Mouse (Mus musculus): Measurements from ENCODE around the gene Slc39a12. TPM values are rescaled to one million over a fixed set of nuclear protein-coding genes. Genes with fewer than 3 reads are reported as not detected.
A peak's percentile ranks its signal among the peaks of the same experiment; 100 is the strongest.

Gene Slc39a12
- polyA plus RNA-seq, 2 experiments = 0.02 to 0.06 TPM

DNA sequence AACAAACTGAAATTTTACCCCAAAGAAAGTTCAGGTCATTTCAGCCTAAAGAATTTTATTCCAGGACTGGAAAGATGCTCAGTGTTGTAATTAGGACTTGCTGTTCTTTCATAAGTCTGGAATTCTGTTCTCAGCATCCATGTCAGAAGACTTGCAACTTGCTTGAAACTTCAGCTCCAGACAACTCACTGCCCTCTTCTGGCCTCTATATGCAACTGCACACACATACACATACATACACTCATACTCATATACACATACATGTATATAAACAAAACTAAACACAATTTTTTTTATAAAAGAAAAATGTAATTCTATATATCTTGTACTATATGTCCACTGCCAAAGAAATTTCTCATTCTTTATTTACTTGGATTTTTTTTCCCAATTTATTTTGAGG is 14.9 kb downstream of the Slc39a12 start:
- ATAC-seq (ENCODE audit: insufficient read depth) = no peak
- Histone ChIP-seq H3K4me3 (ENCODE audit: insufficient read depth in 1 of 2, low read depth in 2 of 2, low read length in 2 of 2) (no peak overlapping the region), H3K27me3 (ENCODE audit: control insufficient read depth, insufficient read depth, low read length) (no peaks in the 10 kb centered on the region), H3K9ac (replicated peaks) (no peak overlapping the region), H3K36me3 (replicated peaks; ENCODE audit: control insufficient read depth, insufficient read depth, low read depth) (no peaks in the 10 kb centered on the region), H3K9me3 (ENCODE audit: control insufficient read depth, low read length) (no peaks in the 10 kb centered on the region), H3K27ac (no peak overlapping the region), H3K4me1 (replicated peaks; ENCODE audit: control insufficient read depth in 2 of 2, insufficient read depth in 2 of 2, low read length in 1 of 2) (no peaks in the 10 kb centered on the region), H3K4me2 (ENCODE audit: low read depth) (no peak overlapping the region)
- no peak for DNase-seq (ENCODE audit: low read depth in 3 of 3, low spot score in 3 of 3)
- TF ChIP-seq EP300 (IDR thresholded peaks at IDR 0.05; ENCODE audit: low read depth) = no peak
- 0 out of 2 replicates have a peak, but pooled peaks have one; percentile 5 for TF ChIP-seq CTCF (IDR thresholded peaks at IDR 0.05; ENCODE audit: low read depth)

DNA sequence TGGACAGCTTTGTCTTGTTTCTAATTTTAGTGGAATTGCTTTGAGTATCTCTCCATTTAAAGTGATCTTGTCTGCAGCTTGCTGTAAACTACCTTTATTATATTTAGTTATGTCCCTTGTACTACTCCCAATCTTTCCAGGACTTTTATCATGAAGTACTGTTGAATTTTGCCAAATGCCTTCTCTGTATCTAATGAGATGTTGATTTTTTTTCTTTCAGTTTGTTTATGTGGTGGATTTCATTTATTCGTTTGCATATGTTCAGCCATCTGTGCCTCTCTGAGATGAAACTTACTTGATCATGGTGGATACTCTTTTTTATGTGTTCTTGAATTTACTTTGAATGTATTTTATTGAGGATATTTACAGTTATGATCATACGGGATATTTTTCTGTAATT is 40.9 kb downstream of the Slc39a12 start:
- H3K27me3 ChIP-seq (ENCODE audit: control insufficient read depth, insufficient read depth, low read length) = no peaks in the 10 kb centered on the region
- no peak for TF ChIP-seq CTCF (IDR thresholded peaks at IDR 0.05; ENCODE audit: low read depth)
- no peak for DNase-seq (ENCODE audit: low read depth in 3 of 3, low spot score in 3 of 3)
- H3K27ac ChIP-seq = no peak overlapping the region
- no peaks in the 10 kb centered on the region for H3K4me1 ChIP-seq (replicated peaks; ENCODE audit: control insufficient read depth in 2 of 2, insufficient read depth in 2 of 2, low read length in 1 of 2)
- no peaks in the 10 kb centered on the region for H3K9me3 ChIP-seq (ENCODE audit: control insufficient read depth, low read length)
- ATAC-seq (ENCODE audit: insufficient read depth) = no peak
- no peak overlapping the region for H3K4me3 ChIP-seq (ENCODE audit: insufficient read depth in 1 of 2, low read depth in 2 of 2, low read length in 2 of 2)
- H3K9ac ChIP-seq (replicated peaks) = no peak overlapping the region
- H3K36me3 ChIP-seq (replicated peaks; ENCODE audit: control insufficient read depth, insufficient read depth, low read depth) = no peaks in the 10 kb centered on the region
- WGBS (ENCODE audit: insufficient replicate concordance) = 64% methylated on average over 2 of the region's 2 CpGs
- H3K4me2 ChIP-seq (ENCODE audit: low read depth) = no peak overlapping the region

DNA sequence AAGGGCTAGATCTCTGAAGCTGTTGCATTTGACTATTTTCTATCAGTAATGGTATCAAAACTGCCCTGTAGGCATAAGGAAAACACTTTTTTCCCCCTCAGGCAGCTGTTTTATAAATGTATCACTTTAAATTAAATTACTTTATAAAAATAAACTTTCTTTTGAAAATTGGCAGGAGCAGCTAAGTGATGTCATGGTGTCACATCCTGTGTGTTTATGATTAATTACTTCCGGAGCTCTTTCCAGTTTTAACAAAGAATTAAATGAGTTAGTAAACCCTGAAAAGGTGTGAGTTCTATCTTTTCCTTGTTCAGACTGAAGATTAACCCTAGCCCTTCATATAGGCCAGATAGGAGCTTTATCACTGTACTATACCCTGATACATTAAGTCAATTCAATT is 59.2 kb downstream of the Slc39a12 start:
- no peaks in the 10 kb centered on the region for H3K36me3 ChIP-seq (replicated peaks; ENCODE audit: control insufficient read depth, insufficient read depth, low read depth)
- 57% methylated on average over 1 of the region's 1 CpGs for WGBS (ENCODE audit: insufficient replicate concordance)
- no peak overlapping the region for H3K4me3 ChIP-seq (ENCODE audit: insufficient read depth in 1 of 2, low read depth in 2 of 2, low read length in 2 of 2)
- H3K27me3 ChIP-seq (ENCODE audit: control insufficient read depth, insufficient read depth, low read length) = no peaks in the 10 kb centered on the region
- no peak for DNase-seq (ENCODE audit: low read depth in 3 of 3, low spot score in 3 of 3)
- H3K9ac ChIP-seq (replicated peaks) = no peak overlapping the region
- H3K4me1 ChIP-seq (replicated peaks; ENCODE audit: control insufficient read depth in 2 of 2, insufficient read depth in 2 of 2, low read length in 1 of 2) = no peaks in the 10 kb centered on the region
- TF ChIP-seq EP300 (IDR thresholded peaks at IDR 0.05; ENCODE audit: low read depth) = no peak
- no peak for TF ChIP-seq CTCF (IDR thresholded peaks at IDR 0.05; ENCODE audit: low read depth)
- H3K27ac ChIP-seq = no peak overlapping the region
- no peaks in the 10 kb centered on the region for H3K9me3 ChIP-seq (ENCODE audit: control insufficient read depth, low read length)
- H3K4me2 ChIP-seq (ENCODE audit: low read depth) = no peak overlapping the region
- no peak for ATAC-seq (ENCODE audit: insufficient read depth)

DNA sequence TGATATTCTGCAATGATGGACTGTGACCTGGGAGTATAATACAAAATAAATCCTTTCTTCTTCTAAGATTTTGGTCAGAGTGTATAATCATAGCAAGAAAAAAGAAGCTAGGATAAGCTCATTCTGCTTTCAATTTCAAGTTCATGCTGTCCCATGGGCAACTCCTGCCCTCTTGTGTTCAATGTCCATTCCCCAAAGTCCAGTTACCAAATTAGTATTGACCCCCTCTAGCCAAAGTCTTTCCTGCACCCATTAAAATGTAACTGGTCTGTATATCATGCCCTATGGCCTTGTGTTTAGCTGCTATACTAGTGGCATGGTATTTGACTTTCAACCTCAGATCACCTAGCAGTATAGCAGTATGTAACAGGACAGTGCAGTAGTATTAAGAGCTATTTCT is 62.8 kb downstream of the Slc39a12 start:
- DNase-seq (ENCODE audit: low read depth in 3 of 3, low spot score in 3 of 3) = no peak
- no peak overlapping the region for H3K4me3 ChIP-seq (ENCODE audit: insufficient read depth in 1 of 2, low read depth in 2 of 2, low read length in 2 of 2)
- no peak for TF ChIP-seq CTCF (IDR thresholded peaks at IDR 0.05; ENCODE audit: low read depth)
- no peak for TF ChIP-seq EP300 (IDR thresholded peaks at IDR 0.05; ENCODE audit: low read depth)

DNA sequence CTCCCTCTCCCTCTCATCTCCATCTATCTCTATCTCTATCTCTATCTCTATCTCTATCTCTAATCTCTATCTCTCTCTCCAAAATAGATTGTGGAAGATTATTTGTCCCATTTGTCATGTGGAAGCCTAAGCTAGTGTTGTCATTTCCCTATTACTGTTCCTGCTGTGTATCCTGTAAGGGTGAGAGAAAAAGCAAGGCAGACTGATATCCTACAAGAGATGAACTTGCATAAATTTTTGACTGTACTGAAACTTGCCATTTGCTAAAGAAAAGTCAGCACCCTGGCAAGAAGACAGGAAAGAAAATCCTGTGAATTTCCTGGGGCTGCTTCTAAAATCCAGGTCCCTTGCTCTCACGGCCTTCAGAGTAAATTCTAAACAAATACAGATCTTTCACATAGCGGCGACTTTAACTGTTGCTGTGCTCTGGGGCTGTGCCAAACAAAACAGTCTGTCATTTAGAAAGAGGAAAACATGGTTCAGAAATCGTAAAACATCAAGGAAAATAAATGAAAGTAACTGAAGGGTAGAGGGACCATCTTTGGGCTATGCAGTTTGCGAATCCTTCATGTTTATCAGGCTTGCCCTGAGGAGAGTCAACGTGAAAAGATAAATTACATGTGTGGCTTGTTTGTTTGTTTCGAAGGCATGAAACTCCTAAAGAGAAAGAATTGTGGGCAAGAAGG is 67.0 kb downstream of the Slc39a12 start:
- Histone ChIP-seq H3K36me3 (replicated peaks; ENCODE audit: control insufficient read depth, insufficient read depth, low read depth) (no peaks in the 10 kb centered on the region), H3K4me3 (ENCODE audit: insufficient read depth in 1 of 2, low read depth in 2 of 2, low read length in 2 of 2) (no peak overlapping the region), H3K27me3 (ENCODE audit: control insufficient read depth, insufficient read depth, low read length) (no peaks in the 10 kb centered on the region), H3K9me3 (ENCODE audit: control insufficient read depth, low read length) (no peaks in the 10 kb centered on the region), H3K27ac (no peak overlapping the region), H3K4me1 (replicated peaks; ENCODE audit: control insufficient read depth in 2 of 2, insufficient read depth in 2 of 2, low read length in 1 of 2) (no peaks in the 10 kb centered on the region), H3K9ac (replicated peaks) (no peak overlapping the region), H3K4me2 (ENCODE audit: low read depth) (no peak overlapping the region)
- TF ChIP-seq EP300 (IDR thresholded peaks at IDR 0.05; ENCODE audit: low read depth) = no peak
- TF ChIP-seq CTCF (IDR thresholded peaks at IDR 0.05; ENCODE audit: low read depth) = no peak
- no peak for DNase-seq (ENCODE audit: low read depth in 3 of 3, low spot score in 3 of 3)
- 55% methylated on average over 7 of the region's 7 CpGs for WGBS (ENCODE audit: insufficient replicate concordance)
- no peak for ATAC-seq (ENCODE audit: insufficient read depth)

More for the DNA sequence above, 62.8 kb downstream of the Slc39a12 start:
- H3K36me3 ChIP-seq (replicated peaks; ENCODE audit: control insufficient read depth, insufficient read depth, low read depth) = no peaks in the 10 kb centered on the region
- H3K4me2 ChIP-seq (ENCODE audit: low read depth) = no peak overlapping the region
- no peak for ATAC-seq (ENCODE audit: insufficient read depth)
- no peaks in the 10 kb centered on the region for H3K4me1 ChIP-seq (replicated peaks; ENCODE audit: control insufficient read depth in 2 of 2, insufficient read depth in 2 of 2, low read length in 1 of 2)
- no peak overlapping the region for H3K27ac ChIP-seq
- H3K27me3 ChIP-seq (ENCODE audit: control insufficient read depth, insufficient read depth, low read length) = no peaks in the 10 kb centered on the region
- H3K9me3 ChIP-seq (ENCODE audit: control insufficient read depth, low read length) = no peaks in the 10 kb centered on the region
- no peak overlapping the region for H3K9ac ChIP-seq (replicated peaks)
